Mouse (Mus musculus) small intestine, adult 10 weeks (tissue): ENCODE results near the gene Itga4. TPM values are rescaled to one million over a fixed set of nuclear protein-coding genes. Genes with fewer than 3 reads are reported as not detected.

Source experiments
- polyA plus RNA-seq: library from polyadenylated mRNA; stranded (reverse); fragments of 350-450 nt; fragmentation: Illumina TruSeq; extraction: RNeasy Lipid Tissue Mini Kit (QIAGEN cat#74804); gene quantifications from one replicate; pipeline ENCODE4 v1.2.3, GENCODE M21; 2014; ENCODE audit warnings: low replicate concordance

The Itga4 gene
- 17.3 TPM for polyA plus RNA-seq

DNA sequence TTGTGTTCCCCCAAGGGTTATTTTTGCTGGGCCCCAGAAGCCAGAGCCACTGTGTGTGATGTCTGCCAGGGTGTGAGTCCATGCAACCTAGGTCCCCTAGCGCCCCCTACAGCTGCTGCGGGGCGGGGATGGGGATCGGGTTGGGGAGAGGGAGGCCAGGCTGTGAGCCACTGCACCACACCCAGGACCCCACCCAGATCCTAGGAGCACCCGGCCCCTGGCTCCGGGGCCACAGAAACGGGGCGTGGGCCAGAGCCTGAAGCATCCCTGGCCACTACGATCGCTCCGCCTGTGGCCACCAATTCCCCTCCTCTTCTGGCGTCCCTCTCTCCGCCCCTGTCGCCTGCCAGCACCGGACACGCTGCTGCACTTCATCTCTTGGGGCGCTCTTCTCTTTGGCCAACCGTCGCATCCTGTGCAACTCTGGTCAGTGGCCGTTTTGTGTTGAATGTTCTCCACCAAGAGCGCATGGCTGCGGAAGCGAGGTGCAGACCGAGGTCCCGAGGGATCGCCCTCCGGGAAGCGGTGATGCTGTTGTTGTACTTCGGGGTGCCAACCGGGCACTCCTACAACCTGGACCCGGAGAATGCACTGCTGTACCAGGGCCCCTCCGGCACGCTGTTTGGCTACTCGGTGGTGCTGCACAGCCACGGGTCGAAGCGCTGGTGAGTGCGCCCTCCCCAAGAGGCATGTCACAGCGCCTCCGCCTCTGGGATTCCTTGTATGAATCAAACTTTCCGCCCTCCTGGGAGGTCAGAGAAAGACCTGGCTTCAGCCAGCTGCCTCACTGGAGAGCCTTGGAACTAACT, at the start of gene Itga4:
Gene Itga4, plus strand, starts transcription at position 235 of the 809 bp plus-strand sequence.

Other genes with a start within 250 kb of the Itga4 start
- 12.7 TPM for gene Neurod1, start 201.3 kb downstream of the Itga4 start, polyA plus RNA-seq
- gene Cerkl, start 201.4 kb downstream of the Itga4 start, polyA plus RNA-seq: 1.7 TPM